Mouse (Mus musculus) adrenal gland, adult 2 months (tissue): Measurements from ENCODE around the gene Prr14. TPM values are rescaled to one million over a fixed set of nuclear protein-coding genes. Genes with fewer than 3 reads are reported as not detected.
"Not testable (repeated sequence)": the region's sequence is repeated elsewhere in the genome, so short reads cannot be mapped to it uniquely, and the experiment has no call there.

Experiments used
- DNase-seq: peaks from one replicate; pipeline ENCODE4 v3.0.0; 2021
- long read RNA-seq: library from polyadenylated mRNA; stranded (forward); transcript quantifications from one replicate; pipeline ENCODE4 v2.0.0, GENCODE M21; 2021
- polyA plus RNA-seq: library from polyadenylated mRNA; depleted of rRNA; stranded (reverse); fragments of >200 nt; gene quantifications from 2 replicates; pipeline ENCODE4 v1.2.3, GENCODE M21; 2012; rRNA removed
- total RNA-seq, 2 experiments: library from RNA; stranded (reverse); gene quantifications; 2 replicates each; pipeline ENCODE4 v1.2.3; 2021

Gene Prr14
- 10 to 100 TPM; 49.0 to 56.8 TPM for total RNA-seq
- polyA plus RNA-seq, result 73.2 and 87.0 TPM in 2 replicates
- long read RNA-seq, transcript Prr14-201 (11 exons, 2,402 nt), result major isoform, 10 of 17 reads
- long read RNA-seq, partial matches to known transcripts, result 3 of 17 reads
- long read RNA-seq, other reads (novel, unspliced or antisense), result 4 of 17 reads

DNA sequence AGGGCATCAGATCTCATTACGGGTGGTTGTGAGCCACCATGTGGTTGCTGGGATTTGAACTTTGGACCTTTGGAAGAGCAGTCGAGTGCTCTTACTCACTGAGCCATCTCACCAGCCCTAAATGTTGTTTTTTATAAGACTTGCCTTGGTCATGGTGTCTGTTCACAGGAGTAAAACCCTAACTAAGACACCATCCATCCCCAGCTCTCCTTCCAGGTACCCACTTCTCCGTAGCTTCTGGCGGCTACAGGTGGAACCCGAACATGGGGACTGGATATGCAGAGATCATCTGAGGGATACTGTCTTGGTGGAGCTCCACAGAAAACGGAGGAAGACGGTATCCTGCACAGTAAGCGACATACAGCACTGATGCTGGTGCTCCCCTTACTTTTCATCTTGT, at the start of gene Prr14:
TSS of gene Prr14 (plus strand) at position 301 of the 400 bp plus-strand sequence.
- DNase-seq, result not testable (repeated sequence)

DNA sequence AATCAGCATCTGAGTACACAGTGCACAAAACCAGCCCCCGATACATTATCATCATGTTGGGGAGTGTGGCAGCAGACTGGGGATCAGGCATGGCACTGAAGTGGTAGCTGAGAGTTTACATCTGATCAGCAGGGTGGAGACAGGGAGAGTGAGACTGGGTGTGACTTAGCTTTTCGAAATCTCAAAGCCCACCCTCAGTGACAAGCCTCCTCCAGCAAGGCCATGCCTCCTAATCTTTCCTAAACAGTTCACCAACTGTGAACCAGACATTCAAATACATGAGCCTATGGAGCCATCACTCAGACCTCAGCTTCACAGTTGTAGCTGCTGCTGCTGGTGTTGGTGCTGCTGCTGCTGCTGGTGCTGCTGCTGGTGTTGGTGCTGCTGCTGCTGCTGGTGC, 48.0 kb upstream of the Prr14 start:
- DNase-seq, result no peak

DNA sequence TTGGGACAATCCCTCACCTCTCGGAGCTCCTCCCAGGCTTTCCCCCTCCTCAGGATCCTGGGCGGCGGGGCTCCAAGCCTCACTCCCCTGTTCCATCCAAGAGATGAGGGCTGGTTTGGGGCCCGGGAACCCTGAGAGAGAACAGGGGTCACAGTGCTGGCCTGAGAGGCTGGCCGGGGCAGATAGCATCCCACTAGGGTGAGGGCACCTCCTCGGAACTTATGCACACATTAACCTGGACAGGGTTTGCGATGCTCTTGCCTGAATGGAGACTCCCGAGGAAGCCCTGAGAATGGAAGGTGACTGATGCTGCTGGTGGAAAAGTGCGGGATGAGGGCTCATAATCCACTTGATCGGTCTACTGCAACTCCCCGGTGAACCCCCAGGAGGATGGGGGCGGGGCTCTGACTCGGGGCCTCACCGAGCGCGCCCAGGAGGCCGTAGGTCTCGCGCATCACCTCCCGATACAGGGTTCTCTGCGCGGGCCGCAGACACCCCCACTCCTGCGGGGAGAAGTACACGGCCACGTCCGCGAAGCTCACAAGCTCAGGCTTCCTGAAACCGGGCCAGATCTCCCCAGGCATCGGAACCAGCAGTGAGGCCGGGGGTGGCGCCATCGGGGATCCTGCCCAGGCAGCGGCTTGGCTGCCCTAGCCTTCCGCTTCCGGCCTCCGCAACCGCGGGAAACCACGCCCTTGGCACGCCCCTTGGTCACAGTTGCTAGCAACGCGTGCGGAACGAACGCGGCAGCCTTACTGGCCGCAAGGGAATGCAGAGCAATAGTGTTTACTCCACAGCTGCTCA, 37.8 kb upstream of the Prr14 start, which contains the start of gene Zfp688:
TSS of gene Zfp688 (minus strand) at position 681 of the 804 bp plus-strand sequence.
- peak; percentile 98 for DNase-seq

DNA sequence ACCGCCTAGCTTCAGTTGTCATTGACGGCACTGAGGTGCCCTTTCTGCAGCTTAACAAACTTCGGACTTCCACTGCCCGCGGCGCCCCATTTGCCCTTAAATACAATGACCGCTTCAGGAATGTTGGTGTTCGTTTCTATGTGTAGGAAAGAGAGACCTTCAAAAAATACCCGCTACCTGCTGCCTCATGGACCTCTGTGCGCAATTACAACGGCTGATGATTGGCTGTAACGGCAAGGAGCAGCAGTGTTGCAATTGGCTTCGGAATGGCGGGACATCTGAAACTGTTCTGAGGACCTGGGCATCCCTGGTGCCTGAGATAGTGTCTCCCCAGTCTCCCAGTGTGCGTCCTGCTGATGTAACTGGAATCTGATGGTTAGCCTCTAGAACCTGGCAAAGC, 37.2 kb upstream of the Prr14 start:
- DNase-seq, result no peak

DNA sequence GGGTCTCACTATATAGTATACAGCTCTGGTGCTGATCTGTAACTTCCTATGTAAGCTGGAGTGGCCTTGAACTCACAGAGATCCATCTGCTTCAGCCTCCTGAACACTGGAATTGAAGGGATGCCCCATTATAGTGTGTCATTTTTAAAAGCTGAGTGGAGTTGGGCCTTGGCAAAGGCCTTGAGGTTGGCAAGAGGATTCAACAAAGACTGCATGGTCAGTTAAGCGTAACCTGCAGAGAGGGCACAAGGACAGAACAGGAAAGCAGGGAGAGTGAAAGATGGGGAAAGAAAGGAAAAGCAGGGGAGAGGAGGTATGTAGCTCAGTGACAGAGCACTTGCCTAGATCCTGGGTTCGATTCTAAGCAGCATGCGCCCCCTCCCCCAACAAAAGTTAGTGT, 34.1 kb upstream of the Prr14 start:
- DNase-seq, result no peak

DNA sequence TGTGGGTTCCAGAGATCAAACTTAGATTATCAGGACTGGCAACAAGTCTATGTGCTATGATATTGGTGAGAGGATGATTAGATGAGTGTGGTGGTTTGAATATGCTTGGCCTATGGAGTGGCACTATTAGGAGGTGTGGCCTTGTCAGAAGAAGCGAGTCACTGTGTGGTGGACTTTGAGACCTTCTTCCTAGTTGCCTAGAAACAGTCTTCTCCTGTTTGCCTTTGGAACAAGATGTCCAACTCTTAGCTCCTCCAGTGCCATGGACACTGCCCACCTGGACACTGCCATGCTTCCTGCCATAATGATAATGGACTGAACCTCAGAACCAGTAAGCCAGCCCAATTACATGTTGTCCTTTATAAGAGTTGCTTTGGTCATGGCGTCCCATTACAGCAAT, 33.5 kb upstream of the Prr14 start:
- no peak for DNase-seq

DNA sequence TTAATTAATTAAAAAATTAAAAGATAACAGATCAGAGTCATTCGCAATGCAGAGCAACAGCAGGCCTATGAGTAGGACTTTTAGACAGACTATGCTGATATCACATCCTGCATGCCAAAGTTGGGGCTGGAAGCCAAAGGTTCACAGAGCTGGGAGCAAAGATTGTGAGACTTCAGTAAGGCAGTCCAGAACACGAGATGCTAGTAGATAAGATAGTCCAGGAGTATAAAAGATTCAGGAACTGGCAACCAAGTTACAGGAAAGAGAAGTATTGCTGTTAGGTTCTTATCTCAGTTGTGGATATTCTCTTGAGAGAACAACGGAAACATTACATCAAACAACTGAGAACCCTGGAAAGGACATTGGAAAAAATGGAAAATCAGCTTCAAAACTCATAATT, 33.1 kb upstream of the Prr14 start:
- DNase-seq, result peak; percentile 25

DNA sequence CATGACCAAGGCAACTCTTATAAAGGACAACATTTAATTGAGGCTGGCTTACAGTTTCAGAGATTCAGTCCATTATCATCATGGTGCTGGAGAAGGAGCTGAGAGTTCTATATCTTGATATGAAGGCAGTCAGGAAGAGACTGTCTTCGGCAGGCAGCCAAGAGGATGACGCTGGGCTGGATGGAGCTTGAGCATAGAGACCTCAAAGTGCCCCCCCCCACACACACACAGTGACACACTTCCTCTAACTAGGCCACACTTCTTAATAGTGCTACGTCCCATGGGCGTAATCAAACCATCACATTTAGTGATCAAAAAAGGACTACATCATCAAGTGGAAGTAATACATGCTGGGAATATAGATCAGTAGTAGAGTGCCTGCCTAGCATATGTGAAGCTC, 24.2 kb upstream of the Prr14 start:
- DNase-seq, result no peak

DNA sequence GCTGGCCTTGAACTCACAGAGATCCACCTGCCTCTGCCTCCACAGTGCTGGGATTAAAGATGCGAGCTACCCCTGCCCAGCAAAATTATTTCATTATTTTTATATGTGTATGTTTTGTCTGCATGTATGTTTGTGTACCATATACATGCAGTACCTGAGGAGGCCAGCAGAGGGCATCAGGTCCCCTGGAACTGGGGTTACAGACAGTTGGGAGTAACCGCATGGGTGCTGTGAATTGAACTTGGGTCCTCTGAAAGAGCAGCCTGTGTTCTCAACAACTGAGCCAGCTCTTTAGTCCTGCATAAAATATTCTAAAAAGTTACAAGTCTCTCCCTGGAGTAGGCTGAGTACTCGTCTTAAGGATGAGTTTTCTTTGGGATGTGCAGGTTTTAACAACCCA, 21.7 kb upstream of the Prr14 start:
- DNase-seq, result no peak

DNA sequence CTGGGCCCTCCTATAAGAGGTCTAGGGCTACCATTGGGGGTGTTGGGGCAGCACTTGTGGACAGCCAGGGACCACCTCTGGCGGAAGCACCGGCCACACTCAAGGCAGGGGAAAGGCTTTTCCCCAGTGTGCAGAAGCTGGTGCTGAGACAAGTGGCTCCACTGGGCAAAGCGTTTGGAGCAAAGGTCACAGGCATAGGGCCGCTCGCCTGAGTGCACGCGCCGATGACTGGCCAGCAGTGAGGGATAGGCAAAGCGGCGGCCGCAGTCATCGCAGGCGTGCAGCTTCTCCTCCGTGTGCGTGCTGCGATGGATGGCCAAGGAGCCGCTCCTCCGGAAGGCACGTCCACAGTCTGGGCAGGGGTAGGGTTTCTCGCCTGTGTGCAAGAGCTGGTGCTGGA, 15.4 kb upstream of the Prr14 start:
- no peak for DNase-seq

DNA sequence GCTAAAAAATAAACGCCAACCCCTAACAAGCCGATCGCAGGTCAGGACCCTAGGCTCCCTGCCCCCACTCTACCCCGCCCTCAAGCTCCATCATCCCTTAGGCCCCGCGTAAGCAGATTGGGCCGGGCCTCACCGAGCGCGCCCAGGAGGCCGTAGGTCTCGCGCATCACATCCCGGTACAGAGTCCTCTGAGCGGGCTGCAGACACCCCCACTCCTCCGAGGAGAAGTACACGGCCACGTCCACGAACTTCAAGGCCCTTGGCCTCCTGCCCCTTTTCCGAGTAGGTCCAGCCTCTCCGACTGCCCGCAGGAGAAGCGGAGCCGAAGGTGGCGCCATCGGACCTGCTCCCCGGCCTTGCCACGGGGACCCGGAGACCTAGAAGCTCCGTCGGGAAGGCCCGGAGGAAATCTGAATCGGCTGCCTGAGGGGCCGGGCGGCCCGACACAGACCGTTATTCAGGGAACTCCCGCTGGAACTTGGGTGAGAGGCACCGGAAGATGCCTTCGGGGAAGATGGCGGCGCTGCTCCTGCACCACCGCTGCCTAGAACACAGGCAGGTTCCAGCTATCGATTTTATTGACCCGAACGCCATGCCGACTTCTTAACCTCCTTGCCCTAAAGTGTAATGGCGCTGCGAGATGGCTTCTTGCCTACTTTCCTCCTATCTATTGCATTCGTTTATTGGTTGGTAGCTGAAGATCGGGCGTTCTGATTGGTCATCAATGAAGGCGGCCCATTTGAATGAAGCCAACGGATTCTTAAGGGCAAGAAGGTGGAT, 10.7 kb upstream of the Prr14 start, which contains the start of gene Zfp689:
TSS of gene Zfp689 (minus strand) at position 638 of the 780 bp plus-strand sequence.
- DNase-seq, result peak; percentile 95

DNA sequence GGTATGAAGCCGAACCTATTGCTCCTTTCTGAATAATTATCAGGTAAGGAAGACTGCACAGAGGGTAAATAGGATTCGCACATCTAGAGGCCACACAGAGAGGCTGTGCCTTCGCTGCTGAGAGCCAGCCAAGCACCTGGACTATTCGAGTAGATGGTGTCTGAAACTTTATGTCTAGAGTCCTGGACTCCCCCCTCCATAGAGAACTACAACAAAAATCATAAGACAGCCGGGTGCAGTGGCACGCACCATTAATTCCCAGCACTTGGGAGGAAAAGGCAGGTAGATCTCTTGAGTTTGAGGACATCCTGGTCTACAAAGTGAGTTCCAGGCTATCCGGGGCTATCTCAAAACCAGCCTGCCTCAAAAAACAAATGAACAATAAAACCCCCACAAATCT, 9.4 kb upstream of the Prr14 start:
- DNase-seq, result no peak

DNA sequence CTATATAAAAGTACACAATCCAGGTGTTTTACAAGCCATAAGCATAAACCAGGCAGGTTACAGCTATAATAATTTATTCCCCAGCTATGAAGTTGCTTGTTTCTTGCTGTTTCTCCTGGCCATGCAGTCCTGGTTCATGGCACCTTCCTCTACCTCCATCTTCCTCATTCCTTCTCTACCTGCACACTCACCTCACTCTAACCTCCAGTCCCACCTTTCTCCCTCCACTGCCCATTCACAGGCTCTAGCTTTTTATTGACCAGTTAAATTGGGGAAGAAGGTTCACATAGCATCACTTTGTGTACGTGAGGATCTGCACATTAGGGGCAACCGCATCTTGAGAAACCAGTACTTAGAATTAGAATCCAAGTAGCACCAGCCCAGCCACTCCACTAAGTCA, 6.4 kb upstream of the Prr14 start:
- DNase-seq, result no peak

DNA sequence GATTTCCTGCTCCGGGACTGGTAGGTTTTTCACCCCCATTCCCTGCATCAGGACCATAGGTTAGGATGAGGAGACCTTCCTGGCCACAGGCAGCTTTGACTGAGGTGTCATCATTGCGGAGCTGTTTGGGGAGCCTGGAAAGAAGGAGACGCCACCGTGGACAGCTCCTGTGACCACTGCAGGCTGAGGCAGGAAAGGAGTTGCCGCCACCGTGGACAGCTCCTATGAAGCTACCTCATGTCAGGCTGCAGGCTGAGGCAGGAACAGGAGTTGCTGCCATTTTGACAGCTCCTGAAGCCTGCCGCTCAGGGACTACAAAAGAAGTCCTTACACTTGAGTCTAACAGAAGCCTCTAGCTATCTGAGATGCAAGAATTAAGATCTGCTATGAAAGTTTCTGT, 4.5 kb upstream of the Prr14 start:
- DNase-seq, result no peak

DNA sequence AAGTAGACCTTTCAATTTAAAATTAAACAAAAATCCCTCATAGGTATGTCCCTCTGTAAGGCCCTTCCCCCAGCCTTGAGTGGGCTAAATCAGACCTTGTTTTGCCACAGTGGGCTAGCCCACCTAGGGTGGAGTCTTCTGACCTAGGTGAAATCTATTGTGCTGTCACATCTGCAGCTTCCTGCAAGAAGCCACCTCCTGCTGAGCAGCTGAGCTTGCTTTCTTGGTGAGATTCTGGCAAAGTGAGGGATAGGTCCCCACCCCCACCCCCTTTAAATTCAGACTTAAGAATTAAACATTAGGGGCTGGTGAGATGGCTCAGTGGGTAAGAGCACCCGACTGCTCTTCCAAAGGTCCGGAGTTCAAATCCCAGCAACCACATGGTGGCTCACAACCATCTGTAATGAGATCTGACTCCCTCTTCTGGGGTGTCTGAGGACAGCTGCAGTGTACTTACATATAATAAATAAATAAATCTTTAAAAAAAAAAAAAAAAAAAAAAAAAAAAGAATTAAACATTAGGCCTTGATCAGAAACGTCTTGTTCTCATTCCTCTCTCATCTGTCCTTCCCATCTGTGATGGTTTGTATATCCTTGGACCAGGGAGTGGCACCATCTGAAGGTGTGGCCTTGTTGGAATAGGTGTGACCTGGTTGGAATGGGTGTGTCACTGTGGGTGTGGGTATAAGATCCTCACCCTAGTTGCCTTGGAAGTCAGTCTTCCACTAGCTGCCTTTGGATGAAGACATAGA, 864 bp upstream of the Prr14 start:
- not testable (repeated sequence) for DNase-seq

DNA sequence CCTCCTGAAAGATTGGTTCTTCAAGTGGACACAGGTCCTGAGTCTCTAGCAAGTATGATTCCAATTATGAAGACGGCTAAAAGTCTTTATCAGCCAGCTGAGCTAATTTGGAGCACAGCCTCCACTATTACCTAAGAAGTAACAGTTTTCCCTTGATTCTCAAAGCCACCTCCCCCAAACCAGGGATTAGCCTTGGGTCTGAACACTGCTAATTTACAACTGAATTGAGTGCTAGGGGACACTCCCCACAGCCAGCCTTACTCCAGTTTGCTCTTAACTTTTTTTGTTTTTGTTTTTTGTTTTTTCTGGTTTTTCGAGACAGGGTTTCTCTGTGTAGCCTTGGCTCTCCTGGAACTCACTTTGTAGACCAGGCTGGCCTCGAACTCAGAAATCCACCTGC, 5.8 kb downstream of the Prr14 start:
- no peak for DNase-seq

DNA sequence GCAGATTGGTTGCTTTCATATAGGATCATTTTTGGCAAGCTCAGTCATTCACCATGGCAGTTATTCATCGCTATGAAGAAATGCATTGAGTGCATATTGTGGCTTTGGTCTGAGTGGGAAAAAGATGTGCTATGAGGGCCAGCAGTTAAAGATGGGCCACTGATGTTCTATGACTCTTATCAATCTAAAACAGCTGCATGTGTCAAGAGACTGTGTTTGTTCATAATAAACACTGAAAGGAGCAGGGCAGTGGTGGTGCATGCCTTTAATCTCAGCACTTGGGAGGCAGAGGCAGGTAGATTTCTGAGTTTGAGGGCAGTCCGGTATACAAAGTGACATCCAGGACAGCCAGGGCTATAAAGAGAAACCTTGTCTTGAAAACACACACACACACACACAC, 6.3 kb downstream of the Prr14 start:
- DNase-seq, result not testable (repeated sequence)

DNA sequence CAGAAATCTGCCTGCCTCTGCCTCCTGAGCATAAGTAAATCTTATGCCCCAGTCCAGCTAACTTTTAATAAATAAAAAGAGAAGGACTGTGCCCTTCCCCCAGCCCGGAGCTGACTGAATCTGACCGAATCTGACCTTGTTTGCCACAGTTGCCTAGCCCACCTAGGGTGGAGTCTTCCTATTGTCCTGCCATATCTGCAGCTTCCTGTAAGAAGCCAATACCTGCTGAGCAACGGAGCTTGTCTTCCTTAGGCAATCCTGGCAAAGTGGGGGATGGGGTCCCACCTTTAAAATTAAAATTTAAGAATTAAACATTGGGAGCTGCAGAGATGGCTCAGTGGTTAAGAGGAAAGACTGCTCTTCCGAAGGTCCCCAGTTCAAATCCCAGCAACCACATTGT, 7.2 kb downstream of the Prr14 start:
- DNase-seq, result no peak

DNA sequence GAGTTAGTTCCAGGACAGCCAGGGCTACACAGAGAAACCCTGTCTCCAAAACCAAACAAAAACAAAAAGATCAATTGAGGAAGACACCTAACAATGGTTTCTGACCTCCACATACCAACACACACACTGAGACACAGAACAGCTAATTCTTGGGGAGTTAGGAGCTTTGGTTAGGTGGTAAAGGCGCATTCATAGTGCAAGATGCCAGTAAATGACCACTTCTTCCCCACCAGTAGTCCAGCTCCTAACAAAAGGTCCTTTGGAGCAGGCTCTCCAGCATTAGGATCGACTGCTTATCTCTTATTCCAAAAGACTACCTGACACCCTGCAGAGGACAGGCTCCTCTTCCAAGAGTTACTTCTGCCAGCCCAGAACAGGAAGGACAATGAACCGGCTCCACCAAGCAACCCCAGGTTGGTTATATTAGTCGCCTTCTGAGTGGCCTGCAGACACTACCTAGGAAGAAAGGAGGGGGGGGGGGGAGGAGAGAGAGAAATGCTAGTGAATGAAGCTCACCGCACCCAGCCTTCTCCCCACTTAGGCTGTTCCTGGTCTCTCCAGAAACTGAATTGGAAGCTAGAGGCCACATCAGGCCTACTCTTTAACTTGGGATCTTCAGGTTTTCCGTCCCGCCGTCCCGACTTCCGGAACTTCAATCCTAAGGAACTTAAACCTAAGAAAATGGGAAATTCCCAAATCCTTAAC, 10.8 kb downstream of the Prr14 start:
- DNase-seq, result peak; percentile 52

DNA sequence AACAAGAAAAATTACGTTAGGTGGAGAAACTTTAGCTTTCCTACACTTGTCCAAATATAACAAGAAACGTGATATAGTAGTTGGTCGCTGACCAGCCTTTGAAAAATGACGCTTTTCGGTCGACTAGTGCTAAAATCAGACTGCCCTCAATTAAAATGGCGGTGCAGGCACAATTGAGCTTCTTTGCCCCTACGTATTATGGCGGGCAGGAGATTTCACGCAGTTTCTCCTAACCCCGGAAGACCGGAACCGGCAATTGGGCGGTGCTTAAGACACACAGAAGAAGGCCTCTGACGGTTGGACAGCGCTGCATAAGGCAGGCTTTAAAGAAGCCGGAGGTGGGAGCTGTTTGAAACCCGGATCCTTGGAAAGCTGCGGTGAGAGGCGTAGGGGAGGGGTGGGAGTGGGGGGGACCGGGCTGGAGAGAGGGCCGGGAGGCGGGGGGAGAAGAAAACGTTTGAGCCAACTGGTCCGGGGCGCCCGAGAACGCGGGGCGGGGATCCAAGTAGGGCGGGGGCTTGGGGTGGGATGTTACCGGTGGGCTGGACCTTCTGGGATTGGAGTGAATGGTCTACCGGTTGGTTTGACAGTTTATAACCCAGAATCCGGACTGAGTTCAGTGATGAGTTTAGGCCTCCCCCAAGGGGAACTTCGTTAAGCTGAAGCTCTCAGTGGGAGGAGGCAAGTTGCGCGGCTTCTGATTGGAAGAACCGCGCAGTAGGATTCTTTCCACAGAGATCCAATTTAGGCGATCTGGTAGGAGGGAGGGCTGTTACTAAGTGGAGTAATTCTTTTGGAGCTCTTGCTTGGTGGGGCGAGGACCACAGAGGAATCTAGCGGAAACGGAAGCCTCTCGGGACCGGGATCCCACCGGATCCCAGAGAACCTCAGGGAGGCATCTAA, 11.6 kb downstream of the Prr14 start:
- peak; percentile 94 for DNase-seq

DNA sequence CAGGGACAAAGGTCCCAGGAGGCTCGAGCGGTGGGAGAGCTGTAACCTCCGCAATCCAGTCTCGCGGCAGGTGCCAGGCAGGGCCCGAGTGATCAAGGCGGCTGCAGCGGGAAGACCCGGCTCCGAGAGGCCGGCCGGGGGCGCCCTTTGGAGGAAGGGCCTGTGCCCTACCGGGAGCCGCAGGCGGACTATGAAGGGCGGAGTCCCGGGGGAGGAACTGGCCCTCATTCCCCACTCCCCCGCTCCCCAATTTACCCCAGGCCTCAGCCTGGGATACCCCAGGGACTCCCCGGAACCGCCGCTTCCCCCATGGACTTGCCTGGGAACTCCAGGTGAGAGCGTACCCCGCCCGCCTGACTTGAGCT, 12.2 kb downstream of the Prr14 start:
- DNase-seq, result peak; percentile 79
